Mouse (Mus musculus): Measurements from ENCODE around the gene Lrrc32. TPM values are rescaled to one million over a fixed set of nuclear protein-coding genes. Genes with fewer than 3 reads are reported as not detected.
A peak's percentile ranks its signal among the peaks of the same experiment; 100 is the strongest.

Gene Lrrc32
- total RNA-seq (2021) = 1 to 10 TPM; 1.6 to 2.5 TPM
- long read RNA-seq, full-length matches to known transcripts = 4 of 4 reads
- long read RNA-seq, partial matches to known transcripts = 0 of 4 reads
- long read RNA-seq, other reads (novel, unspliced or antisense) = 0 of 4 reads

GRCm38 (mm10) chr7:98489131-98489530, at the start of gene Lrrc32:
TSS of gene Lrrc32 (plus strand) at chr7:98489283.
- no peak for DNase-seq (ENCODE audit: low spot score in 2 of 2)

- DNase-seq (ENCODE audit: low spot score in 2 of 2) = no peak
Measured at GRCm38 (mm10) chr7:98439956-98440466, 49.1 kb upstream of the Lrrc32 start, which contains the start of gene Gucy2d. TSS of gene Gucy2d (plus strand) at chr7:98440416.

GRCm38 (mm10) chr7:98446873-98447272, 42.2 kb upstream of the Lrrc32 start:
- no peak for DNase-seq (ENCODE audit: low spot score in 2 of 2)

GRCm38 (mm10) chr7:98447585-98448308, 41.3 kb upstream of the Lrrc32 start:
- DNase-seq (ENCODE audit: low spot score in 2 of 2) = peak in 1 of 2 experiments; percentile 28

- no peak for DNase-seq (ENCODE audit: low spot score in 2 of 2)
Measured at GRCm38 (mm10) chr7:98448309-98448630, 40.8 kb upstream of the Lrrc32 start.

GRCm38 (mm10) chr7:98449696-98450095, 39.4 kb upstream of the Lrrc32 start:
- DNase-seq (ENCODE audit: low spot score in 2 of 2) = no peak

GRCm38 (mm10) chr7:98454397-98455120, 34.5 kb upstream of the Lrrc32 start:
- DNase-seq (ENCODE audit: low spot score in 2 of 2) = no peak

GRCm38 (mm10) chr7:98460319-98460718, 28.8 kb upstream of the Lrrc32 start:
- no peak for DNase-seq (ENCODE audit: low spot score in 2 of 2)

GRCm38 (mm10) chr7:98469089-98469488, 20.0 kb upstream of the Lrrc32 start:
- no peak for DNase-seq (ENCODE audit: low spot score in 2 of 2)

GRCm38 (mm10) chr7:98472529-98472928, 16.6 kb upstream of the Lrrc32 start:
- no peak for DNase-seq (ENCODE audit: low spot score in 2 of 2)

GRCm38 (mm10) chr7:98474558-98474957, 14.5 kb upstream of the Lrrc32 start:
- DNase-seq (ENCODE audit: low spot score in 2 of 2) = no peak

GRCm38 (mm10) chr7:98477153-98477552, 11.9 kb upstream of the Lrrc32 start:
- DNase-seq (ENCODE audit: low spot score in 2 of 2) = no peak

- DNase-seq (ENCODE audit: low spot score in 2 of 2) = no peak
Measured at GRCm38 (mm10) chr7:98480481-98480880, 8.6 kb upstream of the Lrrc32 start.

- DNase-seq (ENCODE audit: low spot score in 2 of 2) = peak; percentile 47 to 81
Measured at GRCm38 (mm10) chr7:98481066-98481734, 7.9 kb upstream of the Lrrc32 start.

GRCm38 (mm10) chr7:98481861-98482260, 7.2 kb upstream of the Lrrc32 start:
- DNase-seq (ENCODE audit: low spot score in 2 of 2) = no peak

- DNase-seq (ENCODE audit: low spot score in 2 of 2) = no peak
Measured at GRCm38 (mm10) chr7:98482551-98483267, 6.4 kb upstream of the Lrrc32 start.

GRCm38 (mm10) chr7:98483268-98483607, 5.8 kb upstream of the Lrrc32 start:
- DNase-seq (ENCODE audit: low spot score in 2 of 2) = no peak

- no peak for DNase-seq (ENCODE audit: low spot score in 2 of 2)
Measured at GRCm38 (mm10) chr7:98484878-98485277, 4.2 kb upstream of the Lrrc32 start.

GRCm38 (mm10) chr7:98485508-98485907, 3.6 kb upstream of the Lrrc32 start:
- DNase-seq (ENCODE audit: low spot score in 2 of 2) = no peak

GRCm38 (mm10) chr7:98486471-98486917, 2.6 kb upstream of the Lrrc32 start:
- DNase-seq (ENCODE audit: low spot score in 2 of 2) = no peak

Measured in layer of hippocampus, adult 18-20 months (tissue).